Mouse (Mus musculus) lung, postnatal 0 days (tissue): ENCODE data around the gene Fam178b. TPM values are rescaled to one million over a fixed set of nuclear protein-coding genes. Genes with fewer than 3 reads are reported as not detected.

Experiments
- ATAC-seq: fragments of 200-750 bp; cut with Nextera tagmentation; 2 replicates; pipeline ENCODE4 v1.8.0; 2017; ENCODE audit warnings: moderate library complexity
- DNase-seq: peaks from one replicate; pipeline ENCODE4 v3.0.0-alpha.2; 2016; ENCODE audit warnings: low spot score
- H3K27ac ChIP-seq: fragments of 300-500 bp; sonication (generic); 2 replicates; pipeline ENCODE4 v1.5.1; 2014; ENCODE audit warnings: antibody characterized with exemption, mild to moderate bottlenecking, low read length, mixed read lengths
- H3K27me3 ChIP-seq: fragments of 300-500 bp; sonication (generic); replicated peaks from 2 replicates; pipeline ENCODE4 v1.6.1; 2014; ENCODE audit warnings: low read length, mixed read lengths; ENCODE audit not compliant: insufficient read depth
- H3K36me3 ChIP-seq: fragments of 300-500 bp; sonication (generic); 2 replicates; pipeline ENCODE4 v1.6.1; 2014; ENCODE audit warnings: low read length, mixed read lengths; ENCODE audit not compliant: insufficient read depth
- H3K4me1 ChIP-seq: fragments of 300-500 bp; sonication (generic); 2 replicates; pipeline ENCODE4 v1.6.1; 2014; ENCODE audit warnings: antibody characterized with exemption, low read depth, low read length, mixed read lengths; ENCODE audit not compliant: insufficient read depth
- H3K4me2 ChIP-seq: fragments of 300-500 bp; sonication (generic); replicated peaks from 2 replicates; pipeline ENCODE4 v1.6.1; 2014; ENCODE audit warnings: low read depth, mild to moderate bottlenecking, low read length, moderate library complexity, mixed read lengths
- H3K4me3 ChIP-seq: fragments of 300-500 bp; sonication (generic); 2 replicates; pipeline ENCODE4 v1.5.1; 2014; ENCODE audit warnings: low read depth, low read length
- H3K9ac ChIP-seq: fragments of 300-500 bp; sonication (generic); replicated peaks from 2 replicates; pipeline ENCODE4 v1.6.1; 2014; ENCODE audit warnings: low read depth, mild to moderate bottlenecking
- H3K9me3 ChIP-seq: fragments of 300-500 bp; sonication (generic); 2 replicates; pipeline ENCODE4 v1.6.1; 2016; ENCODE audit warnings: low read length, mixed read lengths
- CTCF ChIP-seq: IDR thresholded peaks from 2 replicates; pipeline ENCODE4 v1.5.1; 2016; ENCODE audit warnings: antibody characterized with exemption, mild to moderate bottlenecking
- EP300 ChIP-seq: IDR thresholded peaks from 2 replicates; pipeline ENCODE4 v1.6.1; 2016; ENCODE audit warnings: antibody characterized with exemption, mild to moderate bottlenecking, control low read depth
- WGBS: fragments of 180-500 bp; shearing (Covaris S2); extraction: QIAGEN DNeasy Blood & Tissue Kit; methylation state at CpG from one replicate; pipeline ENCODE4 v1.1.7; 2014; 5-methylcytosine and 5-hydroxymethylcytosine counted together
- polyA plus RNA-seq: library from polyadenylated mRNA; unstranded; fragments of >200 nt; fragmentation: Nextera tagmentation; extraction: Ambion mirVana; gene quantifications from 2 replicates; pipeline ENCODE4 v1.2.1, GENCODE M21; 2015

The Fam178b gene
- 4.7 and 5.1 TPM in 2 replicates for polyA plus RNA-seq

DNA sequence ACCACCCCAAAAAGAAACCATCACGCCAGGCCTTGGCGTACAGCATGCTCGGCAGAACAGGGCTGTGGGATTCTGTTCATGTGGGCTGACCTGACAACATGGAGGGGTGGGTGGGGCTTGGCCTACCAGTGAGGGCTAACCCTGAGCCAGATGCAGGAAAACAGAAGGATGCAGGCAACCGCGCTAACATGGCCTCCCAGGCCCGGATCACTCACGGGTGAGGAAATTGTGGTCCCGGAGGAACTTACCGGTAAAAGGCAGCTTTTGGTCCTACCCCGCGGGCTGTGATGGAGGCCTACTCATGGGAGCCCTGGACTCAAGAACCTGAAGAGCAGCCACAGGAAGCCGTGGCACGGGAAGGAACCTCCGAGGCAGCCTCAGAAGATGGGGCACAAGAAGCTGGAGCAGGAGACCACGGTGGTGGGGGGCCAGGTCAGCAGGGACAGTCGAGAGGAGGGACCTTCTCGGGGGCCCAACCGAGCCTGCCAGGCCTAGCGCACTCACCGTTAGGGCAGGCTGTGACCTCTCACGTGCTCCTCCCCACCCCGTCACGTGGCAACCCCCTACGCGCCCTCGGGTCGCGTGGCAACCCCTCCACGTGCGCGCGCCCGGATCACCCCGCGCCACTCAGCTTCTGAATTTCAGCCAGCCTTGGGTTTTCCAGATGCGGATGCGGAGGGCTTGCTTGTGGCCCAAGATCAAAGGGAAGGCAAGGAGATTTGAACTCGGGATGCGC is at the start of gene Fam178b:
Gene Fam178b, minus strand, starts transcription at position 564 of the 736 bp plus-strand sequence.
- no peak for ATAC-seq
- H3K4me2 ChIP-seq, result no peak within 1 kb of the TSS
- WGBS, result 92% methylated on average over 39 of the region's 39 CpGs
- H3K4me3 ChIP-seq, result no peak within 1 kb of the TSS
- no peak within 1 kb of the TSS for H3K27ac ChIP-seq
- H3K9me3 ChIP-seq, result no peaks in the 10 kb centered on the region
- no peak for TF ChIP-seq CTCF
- no peak for TF ChIP-seq EP300
- DNase-seq, result no peak
- no peak within 1 kb of the TSS for H3K9ac ChIP-seq
- H3K4me1 ChIP-seq, result no peaks in the 10 kb centered on the region
- no peaks in the 10 kb centered on the region for H3K27me3 ChIP-seq
- no peaks in the 10 kb centered on the region for H3K36me3 ChIP-seq

DNA sequence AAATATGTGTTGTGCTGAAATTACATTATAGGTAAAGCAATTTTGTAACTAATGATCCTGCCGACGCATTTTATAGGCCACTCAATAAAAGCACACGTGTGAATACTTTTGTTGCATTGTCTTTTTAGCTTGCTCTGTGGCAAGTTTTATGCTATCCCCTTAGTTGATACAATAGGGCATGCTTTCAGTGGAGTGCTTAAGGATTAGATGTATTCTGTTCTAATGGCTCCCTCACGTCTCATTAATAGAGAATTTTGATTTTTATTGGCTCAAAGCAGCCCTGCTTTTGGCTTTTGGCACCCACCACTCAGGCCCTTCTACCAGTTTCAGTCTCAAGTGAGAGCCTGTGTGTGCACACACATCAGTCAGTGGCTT is 41.1 kb upstream of the Fam178b start:
- no peaks in the 10 kb centered on the region for H3K27me3 ChIP-seq
- H3K9ac ChIP-seq, result no peak overlapping the region
- H3K4me2 ChIP-seq, result no peak overlapping the region
- no peaks in the 10 kb centered on the region for H3K9me3 ChIP-seq
- TF ChIP-seq CTCF (no peak), EP300 (no peak)
- no peak overlapping the region for H3K4me3 ChIP-seq
- WGBS, result 74% methylated on average over 4 of the region's 4 CpGs
- no peaks in the 10 kb centered on the region for H3K36me3 ChIP-seq
- H3K27ac ChIP-seq, result no peak overlapping the region
- no peaks in the 10 kb centered on the region for H3K4me1 ChIP-seq
- ATAC-seq (no peak), DNase-seq (no peak)

DNA sequence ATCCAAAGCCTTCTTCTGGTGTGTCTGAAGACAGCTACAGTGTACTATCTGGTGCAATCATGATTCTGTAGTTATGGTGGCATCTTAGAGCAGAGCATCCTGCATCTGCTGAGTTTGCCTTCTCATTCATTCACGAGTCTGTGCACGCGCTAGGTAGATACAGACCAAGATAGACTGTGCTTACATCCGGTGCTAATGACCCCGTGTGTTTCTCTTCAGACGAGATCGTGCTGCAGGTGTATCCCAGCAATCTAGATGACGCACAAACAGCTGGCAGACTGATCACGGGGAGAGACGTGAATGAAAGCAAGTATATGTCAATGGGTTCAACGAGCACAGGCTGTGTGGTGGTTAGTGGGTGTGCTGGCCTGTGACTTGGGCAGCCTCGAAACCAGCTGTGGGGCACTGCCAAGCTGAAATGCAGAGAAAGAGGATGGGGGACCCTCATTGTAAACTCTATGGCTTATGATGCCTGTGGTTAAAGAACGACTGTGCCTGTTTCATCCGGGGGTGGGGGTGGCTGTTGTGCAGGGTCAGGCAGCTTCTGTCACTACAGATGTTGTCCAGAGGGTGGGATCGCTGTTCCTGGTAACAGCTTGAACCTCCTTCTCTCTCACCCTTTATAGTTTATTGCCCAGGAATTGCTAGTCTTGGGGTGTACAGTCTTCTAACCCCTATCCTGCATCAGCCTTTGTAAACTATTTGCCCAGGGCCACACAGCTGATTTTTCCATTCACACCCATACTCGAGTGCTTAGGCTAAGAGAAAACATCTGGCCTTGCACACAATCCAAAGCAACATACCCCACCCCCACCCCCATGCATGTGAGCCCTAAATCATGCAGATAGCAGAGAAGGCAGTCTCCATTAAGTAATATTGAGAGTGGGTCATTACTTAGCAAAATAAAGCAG is 40.4 kb upstream of the Fam178b start:
- H3K4me2 ChIP-seq, result no peak overlapping the region
- H3K27me3 ChIP-seq, result no peaks in the 10 kb centered on the region
- no peak for TF ChIP-seq EP300
- TF ChIP-seq CTCF, result no peak
- ATAC-seq (peak; percentile 41; the same call in 1 of the 2 replicates), DNase-seq (peak; percentile 21)
- WGBS, result 65% methylated on average over 16 of the region's 16 CpGs
- no peaks in the 10 kb centered on the region for H3K9me3 ChIP-seq
- no peak overlapping the region for H3K27ac ChIP-seq
- H3K4me1 ChIP-seq, result no peaks in the 10 kb centered on the region
- no peak overlapping the region for H3K4me3 ChIP-seq
- no peaks in the 10 kb centered on the region for H3K36me3 ChIP-seq
- H3K9ac ChIP-seq, result no peak overlapping the region

DNA sequence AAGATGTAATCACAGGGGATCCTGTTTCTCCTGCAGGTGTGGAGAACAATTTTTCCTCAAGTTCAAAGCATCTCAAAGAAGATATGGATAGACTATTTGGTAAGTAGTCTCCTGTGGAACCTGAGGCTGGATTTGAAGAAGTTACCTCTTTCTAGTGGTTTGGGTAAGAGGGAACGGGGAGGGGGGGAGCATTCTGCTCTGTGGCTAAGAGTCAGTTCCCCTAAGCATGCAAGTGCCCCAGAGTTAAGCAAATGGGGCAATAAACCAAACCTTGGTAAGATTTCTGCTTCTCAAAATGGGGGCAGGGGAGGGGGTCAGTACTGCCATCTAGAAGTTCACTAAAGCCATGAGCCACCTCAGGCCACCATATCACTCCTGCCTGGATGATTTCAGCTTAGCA is 35.8 kb upstream of the Fam178b start:
- Histone ChIP-seq H3K4me2 (no peak overlapping the region), H3K27ac (no peak overlapping the region), H3K4me1 (no peaks in the 10 kb centered on the region), H3K4me3 (no peak overlapping the region), H3K27me3 (no peaks in the 10 kb centered on the region), H3K36me3 (no peaks in the 10 kb centered on the region), H3K9me3 (no peaks in the 10 kb centered on the region), H3K9ac (no peak overlapping the region)
- 87% methylated on average over 1 of the region's 1 CpGs for WGBS
- ATAC-seq (no peak), DNase-seq (no peak)
- TF ChIP-seq EP300 (no peak), CTCF (no peak)

DNA sequence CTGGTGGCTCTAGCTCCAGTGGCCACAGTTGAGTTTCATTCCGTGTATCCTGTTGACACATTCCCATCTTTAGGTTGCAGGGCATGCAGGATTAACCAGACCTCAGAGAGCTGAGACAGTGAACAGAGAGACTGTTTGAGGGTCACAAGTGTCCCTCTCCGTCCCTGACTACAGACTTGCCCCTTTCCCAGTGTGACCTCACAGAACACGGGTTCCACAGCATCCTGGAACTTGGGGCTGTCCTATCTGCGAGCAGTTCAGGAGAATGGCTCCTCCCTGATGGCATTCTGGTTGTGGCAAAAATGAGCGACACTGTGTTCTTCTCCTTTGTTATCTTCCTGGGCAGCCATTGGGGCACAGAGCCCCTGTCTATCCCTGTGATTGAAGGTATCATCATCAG is 31.3 kb upstream of the Fam178b start, which contains the start of gene Actr1b:
Gene Actr1b, minus strand, starts transcription at position 112 of the 400 bp plus-strand sequence.
- WGBS, result 81% methylated on average over 5 of the region's 5 CpGs

DNA sequence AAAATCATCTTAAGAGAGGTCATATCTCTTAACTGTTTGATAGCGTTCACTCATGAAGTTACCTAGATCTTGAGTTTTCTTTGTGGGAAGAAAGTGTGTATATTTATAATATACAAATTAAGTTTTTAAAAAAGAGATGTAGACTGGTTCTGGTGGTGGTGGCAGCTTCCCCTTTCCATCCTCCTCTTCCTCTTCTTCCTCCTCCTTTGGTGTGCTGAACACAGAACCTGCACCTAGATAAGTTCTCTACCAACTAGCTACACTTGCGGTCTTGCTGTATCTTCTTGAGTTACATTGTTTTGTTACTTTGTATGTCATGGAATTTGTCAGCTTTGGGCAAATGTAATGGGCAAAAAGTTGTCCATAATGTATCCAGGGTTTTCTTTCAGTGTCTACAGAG is 28.1 kb upstream of the Fam178b start:
- Histone ChIP-seq H3K4me2 (no peak overlapping the region), H3K4me3 (no peak overlapping the region), H3K27ac (no peak overlapping the region), H3K9ac (no peak overlapping the region), H3K36me3 (no peaks in the 10 kb centered on the region), H3K4me1 (peaks cover 10% of the 10 kb centered on the region; the same call in 1 of the 2 replicates), H3K9me3 (no peaks in the 10 kb centered on the region), H3K27me3 (no peaks in the 10 kb centered on the region)
- ATAC-seq (no peak), DNase-seq (no peak)
- TF ChIP-seq EP300, result no peak
- TF ChIP-seq CTCF, result no peak
- 95% methylated on average over 2 of the region's 2 CpGs for WGBS

More for the DNA sequence above, 31.3 kb upstream of the Fam178b start, which contains the start of gene Actr1b:
- Histone ChIP-seq H3K27me3 (no peaks in the 10 kb centered on the region), H3K36me3 (no peaks in the 10 kb centered on the region), H3K4me3 (no peak within 1 kb of the TSS), H3K9me3 (no peaks in the 10 kb centered on the region), H3K4me1 (no peaks in the 10 kb centered on the region), H3K4me2 (no peak within 1 kb of the TSS), H3K27ac (no peak within 1 kb of the TSS), H3K9ac (no peak within 1 kb of the TSS)
- TF ChIP-seq CTCF, result no peak
- TF ChIP-seq EP300, result no peak
- DNase-seq, result no peak
- no peak for ATAC-seq
